Mouse (Mus musculus): ENCODE data around the gene Tnfsf8. TPM values are rescaled to one million over a fixed set of nuclear protein-coding genes. Genes with fewer than 3 reads are reported as not detected.

The Tnfsf8 gene
- total RNA-seq (2018; cell fraction: chromatin; rRNA removed): 1 to 10 TPM in 8 of 26 experiments, under 1 TPM in 15, not detected in 3; 0.22 to 9.0 (median 0.70) TPM
- 1 to 10 TPM in 21 of 26 experiments, under 1 TPM in 5; 0.48 to 4.7 (median 1.5) TPM for total RNA-seq (2018; cell fraction: cytosol; rRNA removed)
- 1 to 10 TPM in 23 of 26 experiments, under 1 TPM in 3; 0.64 to 9.1 (median 3.3) TPM for total RNA-seq (2018; cell fraction: nucleus; rRNA removed)
- polyA plus RNA-seq (2018): 0.53 to 2.3 TPM (median 0.56 TPM) in 3 replicates

DNA sequence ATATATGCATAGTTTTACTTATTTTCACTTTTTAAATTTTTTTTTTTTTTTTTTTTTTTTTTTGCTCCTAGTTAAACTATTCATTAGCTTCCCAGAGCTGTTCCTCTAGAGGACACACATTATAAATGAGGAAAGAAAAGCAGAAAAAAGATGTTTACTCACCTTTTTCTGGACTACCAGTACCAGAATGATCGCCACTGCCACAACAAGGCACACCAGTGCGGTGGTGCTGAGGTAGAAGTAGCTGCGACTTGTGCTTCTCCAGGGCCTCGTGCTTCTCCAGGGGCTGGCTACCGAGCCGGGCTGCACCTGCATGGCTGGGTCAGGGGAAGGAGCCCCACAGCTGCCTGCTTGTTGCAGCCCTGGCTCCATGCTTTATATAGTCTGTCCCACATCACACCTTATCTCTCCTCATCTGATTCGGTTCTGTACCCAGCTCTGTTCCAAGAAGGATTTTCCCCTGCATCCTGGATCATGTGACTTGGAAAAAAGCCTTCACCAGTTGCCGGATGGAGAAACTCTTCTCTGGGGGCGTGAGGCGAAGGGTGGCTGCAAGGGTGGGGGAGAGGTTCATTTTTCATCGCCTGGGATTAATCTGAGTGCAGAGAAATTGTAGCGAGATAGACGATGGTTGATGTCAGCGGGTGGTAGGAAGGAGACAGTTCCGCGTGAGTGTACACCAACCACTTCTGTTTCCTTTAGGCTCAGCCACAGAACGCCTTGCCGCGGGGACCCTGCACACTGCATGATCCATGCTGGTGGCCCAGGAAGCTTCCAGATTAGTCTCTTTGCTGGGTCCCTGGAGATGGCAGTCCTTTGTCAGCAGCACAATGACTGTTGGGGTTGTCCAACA is at the start of gene Tnfsf8:
Gene Tnfsf8, minus strand, starts transcription at position 660 of the 853 bp plus-strand sequence.
- peak within 1 kb of the TSS; percentile 27 for H3K4me3 ChIP-seq (ENCODE audit: inconsistent target)
- peaks cover 30% of the 10 kb centered on the region; the same call in 1 of the 2 replicates for H3K79me2 ChIP-seq (ENCODE audit: inconsistent target)
- no peaks in the 10 kb centered on the region for H3K36me3 ChIP-seq (ENCODE audit: inconsistent target)
- H3K27ac ChIP-seq: peak within 1 kb of the TSS; percentile 45
- 17% methylated on average over 19 of the region's 19 CpGs for WGBS (ENCODE audit: missing documents)

DNA sequence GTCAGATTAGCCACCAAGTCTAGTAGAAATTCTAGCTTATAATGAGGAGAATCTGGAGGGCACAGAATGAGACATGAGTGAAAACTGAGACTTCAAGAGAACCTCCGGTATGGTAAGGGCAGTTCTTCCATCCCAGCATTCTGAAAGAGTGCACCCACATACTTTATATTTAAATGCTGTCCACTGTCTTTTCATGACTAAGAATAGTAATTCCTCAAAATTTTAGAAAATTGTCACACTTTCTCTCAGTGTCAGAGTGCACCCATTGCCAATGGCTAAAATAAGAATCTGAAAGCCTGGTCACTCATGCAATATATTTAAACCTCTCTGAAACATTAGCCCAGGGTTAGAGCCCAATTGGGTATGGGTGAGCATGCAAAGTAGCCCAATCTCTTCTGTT is 47.4 kb upstream of the Tnfsf8 start:
- Histone ChIP-seq H3K4me3 (ENCODE audit: inconsistent target) (no peak overlapping the region), H3K27ac (no peak overlapping the region), H3K79me2 (ENCODE audit: inconsistent target) (no peaks in the 10 kb centered on the region), H3K36me3 (ENCODE audit: inconsistent target) (no peaks in the 10 kb centered on the region)
- WGBS (ENCODE audit: missing documents): 71% methylated on average over 1 of the region's 1 CpGs

- H3K27ac ChIP-seq: no peak overlapping the region
- no peaks in the 10 kb centered on the region for H3K36me3 ChIP-seq (ENCODE audit: inconsistent target)
- H3K4me3 ChIP-seq (ENCODE audit: inconsistent target): no peak overlapping the region
- H3K79me2 ChIP-seq (ENCODE audit: inconsistent target): no peaks in the 10 kb centered on the region
Observed at GRCm38 (mm10) chr4:63907473-63907872, 46.3 kb upstream of the Tnfsf8 start.

GRCm38 (mm10) chr4:63906050-63906449 is 44.9 kb upstream of the Tnfsf8 start:
- WGBS (ENCODE audit: missing documents): 63% methylated on average over 3 of the region's 3 CpGs
- Histone ChIP-seq H3K4me3 (ENCODE audit: inconsistent target) (no peak overlapping the region), H3K79me2 (ENCODE audit: inconsistent target) (no peaks in the 10 kb centered on the region)

DNA sequence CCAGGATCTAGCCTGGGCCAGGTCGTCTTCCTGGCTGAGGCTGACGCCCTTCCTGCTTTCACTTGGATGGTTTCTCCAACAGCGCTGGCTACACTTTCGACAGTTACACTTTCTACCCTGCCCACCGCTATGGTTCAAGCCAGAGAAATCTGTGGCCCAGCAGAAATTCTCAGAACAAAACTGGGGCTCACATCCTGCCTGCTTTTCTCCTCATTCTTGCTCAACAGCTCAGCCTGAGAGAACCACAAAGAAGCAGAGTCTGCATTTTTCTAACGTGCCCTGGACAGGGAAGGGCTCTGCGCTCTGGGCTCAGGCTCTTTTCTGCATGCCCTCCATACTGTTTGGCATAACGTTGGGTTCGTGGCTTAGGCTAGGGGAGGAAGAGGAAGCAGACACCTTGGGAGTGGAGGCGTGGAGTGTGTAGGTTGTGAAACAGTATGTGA is 38.0 kb upstream of the Tnfsf8 start:
- no peaks in the 10 kb centered on the region for H3K79me2 ChIP-seq (ENCODE audit: inconsistent target)
- H3K27ac ChIP-seq: peak overlapping the region; percentile 55
- H3K4me3 ChIP-seq (ENCODE audit: inconsistent target): no peak overlapping the region
- WGBS (ENCODE audit: missing documents): 3% methylated on average over 10 of the region's 10 CpGs
- no peaks in the 10 kb centered on the region for H3K36me3 ChIP-seq (ENCODE audit: inconsistent target)

More at GRCm38 (mm10) chr4:63906050-63906449, 44.9 kb upstream of the Tnfsf8 start:
- Histone ChIP-seq H3K27ac (no peak overlapping the region), H3K36me3 (ENCODE audit: inconsistent target) (no peaks in the 10 kb centered on the region)

DNA sequence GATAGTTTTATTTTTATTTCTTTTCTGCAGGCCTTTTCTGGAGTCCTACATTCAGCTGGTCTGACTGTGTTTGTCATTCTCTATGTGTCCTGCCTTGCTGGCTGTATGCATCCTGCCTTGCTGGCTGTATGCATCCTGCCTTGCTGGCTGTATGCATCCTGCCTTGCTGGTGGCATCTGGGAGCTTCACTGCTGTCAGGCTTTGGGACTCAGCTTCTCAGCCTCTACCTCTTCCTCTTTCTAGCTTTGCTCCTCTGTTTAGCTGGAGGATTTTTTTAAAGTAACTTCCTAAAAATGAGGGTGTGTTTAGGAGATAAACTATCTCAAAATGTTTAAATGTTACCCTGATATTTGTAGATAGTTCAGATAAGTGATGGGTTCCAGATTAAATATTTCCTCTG is 36.0 kb upstream of the Tnfsf8 start:
- no peak overlapping the region for H3K27ac ChIP-seq
- H3K79me2 ChIP-seq (ENCODE audit: inconsistent target): no peaks in the 10 kb centered on the region
- H3K4me3 ChIP-seq (ENCODE audit: inconsistent target): no peak overlapping the region
- H3K36me3 ChIP-seq (ENCODE audit: inconsistent target): no peaks in the 10 kb centered on the region

- no peak overlapping the region for H3K4me3 ChIP-seq (ENCODE audit: inconsistent target)
- H3K79me2 ChIP-seq (ENCODE audit: inconsistent target): no peaks in the 10 kb centered on the region
- no peaks in the 10 kb centered on the region for H3K36me3 ChIP-seq (ENCODE audit: inconsistent target)
- WGBS (ENCODE audit: missing documents): 22% methylated on average over 2 of the region's 2 CpGs
- no peak overlapping the region for H3K27ac ChIP-seq
Observed at GRCm38 (mm10) chr4:63886156-63886555, 25.0 kb upstream of the Tnfsf8 start.

DNA sequence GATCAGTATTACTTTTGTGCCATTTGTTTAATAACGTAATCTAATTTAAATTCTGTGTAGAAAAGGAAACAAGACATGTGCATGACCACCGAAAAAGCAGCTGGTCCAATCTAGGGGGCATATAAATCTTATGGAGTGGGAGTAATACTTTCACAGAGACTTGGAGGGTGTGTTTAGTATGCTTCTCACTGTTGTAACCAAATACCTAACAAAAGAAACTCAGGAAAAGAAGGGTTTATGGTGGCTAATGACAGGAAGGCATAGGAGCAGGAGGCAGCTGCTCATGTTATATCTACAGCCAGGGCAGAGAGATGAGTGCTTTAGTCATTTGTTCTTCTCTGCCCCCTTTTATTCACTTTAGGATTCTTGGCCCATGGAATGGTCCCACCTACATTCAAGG is 15.6 kb upstream of the Tnfsf8 start:
- Histone ChIP-seq H3K4me3 (ENCODE audit: inconsistent target) (no peak overlapping the region), H3K27ac (no peak overlapping the region), H3K36me3 (ENCODE audit: inconsistent target) (no peaks in the 10 kb centered on the region), H3K79me2 (ENCODE audit: inconsistent target) (no peaks in the 10 kb centered on the region)
- WGBS (ENCODE audit: missing documents): 100% methylated on average over 2 of the region's 2 CpGs

DNA sequence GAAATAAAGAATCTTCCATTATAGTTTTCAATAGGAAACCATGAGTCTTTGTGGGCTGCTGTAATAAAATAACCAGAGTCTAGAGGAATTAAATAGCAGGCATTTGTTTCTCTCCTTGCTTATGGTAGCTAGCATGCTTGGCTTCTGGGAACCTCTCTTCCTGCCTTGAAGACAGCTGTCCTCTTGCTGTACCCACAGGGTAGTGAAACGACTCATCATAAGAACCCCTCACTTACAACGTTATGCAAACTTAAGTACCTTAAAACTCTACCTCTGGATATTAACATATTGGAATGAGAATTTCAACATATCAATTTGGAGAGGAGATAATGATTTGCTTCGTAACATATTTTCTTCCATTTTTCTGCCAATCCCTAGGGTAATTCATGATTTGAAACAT is 14.3 kb upstream of the Tnfsf8 start:
- Histone ChIP-seq H3K27ac (no peak overlapping the region), H3K79me2 (ENCODE audit: inconsistent target) (no peaks in the 10 kb centered on the region), H3K36me3 (ENCODE audit: inconsistent target) (no peaks in the 10 kb centered on the region), H3K4me3 (ENCODE audit: inconsistent target) (no peak overlapping the region)
- WGBS (ENCODE audit: missing documents): 75% methylated on average over 3 of the region's 3 CpGs

GRCm38 (mm10) chr4:63870678-63871077 is 9.5 kb upstream of the Tnfsf8 start:
- Histone ChIP-seq H3K4me3 (ENCODE audit: inconsistent target) (no peak overlapping the region), H3K36me3 (ENCODE audit: inconsistent target) (no peaks in the 10 kb centered on the region)
- 92% methylated on average over 1 of the region's 1 CpGs for WGBS (ENCODE audit: missing documents)

DNA sequence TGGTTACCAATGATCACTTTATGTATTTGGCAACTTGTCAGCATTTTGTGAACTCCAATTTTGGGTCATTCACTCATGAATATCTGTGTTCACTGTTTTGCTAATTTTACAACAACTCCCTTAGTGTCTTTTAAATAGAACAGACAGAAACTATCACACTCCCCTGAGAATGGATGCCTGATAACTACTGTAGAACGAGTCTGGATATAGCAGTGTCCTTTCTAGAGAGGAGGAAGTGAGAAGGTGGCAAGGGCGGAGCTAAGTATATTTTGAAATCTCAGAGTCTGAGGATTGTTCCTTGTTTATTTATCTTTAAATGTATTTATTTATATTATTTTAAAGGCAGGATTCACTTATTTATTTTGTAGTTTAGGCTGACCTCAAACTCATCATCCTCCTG is 7.6 kb upstream of the Tnfsf8 start:
- Histone ChIP-seq H3K36me3 (ENCODE audit: inconsistent target) (no peaks in the 10 kb centered on the region), H3K79me2 (ENCODE audit: inconsistent target) (no peaks in the 10 kb centered on the region), H3K4me3 (ENCODE audit: inconsistent target) (no peak overlapping the region), H3K27ac (0 out of 2 replicates have a peak overlapping the region, but pooled peaks have one; percentile 17)
- 13% methylated on average over 2 of the region's 2 CpGs for WGBS (ENCODE audit: missing documents)

More at GRCm38 (mm10) chr4:63870678-63871077, 9.5 kb upstream of the Tnfsf8 start:
- Histone ChIP-seq H3K79me2 (ENCODE audit: inconsistent target) (no peaks in the 10 kb centered on the region), H3K27ac (no peak overlapping the region)

DNA sequence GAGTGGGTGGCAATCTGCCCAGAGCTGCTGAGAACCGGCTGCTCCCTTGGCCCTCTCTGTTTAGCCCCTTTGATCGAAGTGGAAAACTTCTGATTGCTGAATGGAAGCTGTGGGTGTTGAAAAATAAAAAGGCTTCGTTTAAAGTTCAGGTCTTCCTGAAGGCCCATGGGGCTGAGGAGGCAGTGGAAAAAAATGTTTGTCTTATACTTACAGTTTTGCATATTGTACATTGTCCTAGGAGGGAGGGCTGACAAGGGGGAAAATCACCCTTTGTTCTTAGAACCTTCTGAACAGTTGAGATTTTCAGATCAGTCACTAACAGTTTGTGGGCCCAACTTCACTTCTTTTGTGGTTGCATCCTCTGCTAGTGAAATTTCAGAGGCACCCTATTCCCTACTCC is 1.8 kb upstream of the Tnfsf8 start:
- no peak overlapping the region for H3K4me3 ChIP-seq (ENCODE audit: inconsistent target)
- no peak overlapping the region for H3K27ac ChIP-seq
- no peaks in the 10 kb centered on the region for H3K36me3 ChIP-seq (ENCODE audit: inconsistent target)
- peaks cover 15% of the 10 kb centered on the region; the same call in 1 of the 2 replicates for H3K79me2 ChIP-seq (ENCODE audit: inconsistent target)
- WGBS (ENCODE audit: missing documents): 49% methylated on average over 3 of the region's 3 CpGs

- Histone ChIP-seq H3K79me2 (ENCODE audit: inconsistent target) (peaks cover 23% of the 10 kb centered on the region; the same call in 1 of the 2 replicates), H3K4me3 (ENCODE audit: inconsistent target) (no peak overlapping the region), H3K36me3 (ENCODE audit: inconsistent target) (no peaks in the 10 kb centered on the region), H3K27ac (no peak overlapping the region)
- 65% methylated on average over 4 of the region's 4 CpGs for WGBS (ENCODE audit: missing documents)
Observed at GRCm38 (mm10) chr4:63862092-63862697, 1.0 kb upstream of the Tnfsf8 start.

- H3K79me2 ChIP-seq (ENCODE audit: inconsistent target): peaks cover 30% of the 10 kb centered on the region; the same call in 1 of the 2 replicates
- peak overlapping the region; percentile 45 for H3K27ac ChIP-seq
- H3K36me3 ChIP-seq (ENCODE audit: inconsistent target): no peaks in the 10 kb centered on the region
- H3K4me3 ChIP-seq (ENCODE audit: inconsistent target): peak overlapping the region; percentile 27
- WGBS (ENCODE audit: missing documents): 81% methylated on average over 5 of the region's 5 CpGs
Observed at GRCm38 (mm10) chr4:63860236-63860635, 911 bp downstream of the Tnfsf8 start.

- Histone ChIP-seq H3K79me2 (ENCODE audit: inconsistent target) (peaks cover 30% of the 10 kb centered on the region; the same call in 1 of the 2 replicates), H3K27ac (peak overlapping the region; percentile 45), H3K4me3 (ENCODE audit: inconsistent target) (peak overlapping the region; percentile 27; the same call in 1 of the 2 replicates), H3K36me3 (ENCODE audit: inconsistent target) (no peaks in the 10 kb centered on the region)
- WGBS (ENCODE audit: missing documents): 34% methylated on average over 4 of the region's 4 CpGs
Observed at GRCm38 (mm10) chr4:63859785-63860203, 1.4 kb downstream of the Tnfsf8 start.

All from macrophage (primary cell).